Mouse (Mus musculus): ENCODE results near the gene Syt8.

DNA sequence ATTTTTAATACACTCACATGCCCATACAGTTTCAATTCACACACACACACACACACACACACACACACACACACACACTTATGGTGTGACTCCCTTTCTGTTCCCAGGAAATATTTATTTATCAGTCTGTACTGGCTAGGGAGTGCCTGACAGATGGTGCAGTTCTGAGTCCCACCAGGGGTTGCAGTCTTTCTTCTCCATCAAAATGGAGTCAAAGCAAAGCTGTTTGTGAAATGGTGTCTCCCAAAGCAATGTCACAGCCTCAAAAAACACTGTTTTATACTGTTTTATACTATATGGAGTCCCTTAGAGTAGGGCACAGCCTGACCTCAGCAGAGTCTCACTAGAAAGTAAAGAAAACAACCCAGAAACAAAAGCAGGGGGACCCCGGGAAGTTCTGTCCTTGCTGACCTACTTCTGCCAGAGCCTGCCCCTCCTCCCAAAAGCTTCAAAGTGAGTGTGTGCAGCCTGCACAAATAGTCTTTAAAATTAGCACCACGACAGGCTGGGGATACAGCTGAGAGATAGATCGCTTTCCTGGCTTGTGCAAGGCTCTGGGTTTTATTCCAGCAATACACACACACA, 22.7 kb downstream of the Syt8 start:
- TF ChIP-seq CTCF (IDR thresholded peaks at IDR 0.05; ENCODE audit: control insufficient read depth, insufficient read depth, low read length) (no peak), POLR2A (IDR thresholded peaks at IDR 0.05; ENCODE audit: borderline replicate concordance, control insufficient read depth, low read depth, low read length) (no peak)
